Mouse (Mus musculus) ES-E14 (cell line): ENCODE measurements around the gene Zfp536.

Source experiments
- MAFK ChIP-seq: IDR thresholded peaks from 2 replicates; pipeline ENCODE4 v1.6.1; 2014; ENCODE audit warnings: mild to moderate bottlenecking, low read depth, low read length, inconsistent platforms; ENCODE audit not compliant: insufficient read depth
- ZC3H11A ChIP-seq: IDR thresholded peaks from 2 replicates; pipeline ENCODE4 v1.6.1; 2012; ENCODE audit warnings: low read depth, mild to moderate bottlenecking, inconsistent platforms, low read length, borderline replicate concordance
- ZNF384 ChIP-seq: IDR thresholded peaks from 2 replicates; pipeline ENCODE4 v1.6.1; 2012; ENCODE audit warnings: low read depth, low read length, inconsistent platforms

DNA sequence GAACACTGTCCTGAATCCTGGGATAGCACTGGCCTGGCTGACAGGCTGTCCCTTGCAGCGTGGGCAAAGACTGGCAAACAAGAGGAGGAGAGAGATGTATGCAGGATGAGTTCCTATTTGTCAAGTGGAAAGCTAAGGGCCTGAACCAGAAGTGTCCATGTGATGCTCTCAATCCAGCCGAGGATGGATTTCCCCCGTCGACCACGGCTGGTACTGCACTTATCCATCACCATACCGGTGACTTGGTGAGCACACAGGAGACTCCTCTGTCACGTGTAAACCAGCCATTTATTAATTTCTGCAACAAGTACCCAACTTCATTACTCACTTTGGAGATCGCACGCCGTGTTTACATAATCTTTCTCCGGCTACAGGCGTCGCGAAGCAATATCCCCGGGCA, 224.6 kb downstream of the Zfp536 start:
- no peak for TF ChIP-seq MAFK
- TF ChIP-seq ZC3H11A: no peak
- TF ChIP-seq ZNF384: no peak
